Mouse (Mus musculus) megakaryocyte, embryonic 14.5 days (primary cell): ENCODE measurements around the gene 1700017B05Rik.

ENCODE experiments used
- FLI1 ChIP-seq: IDR thresholded peaks from 2 replicates; pipeline ENCODE4 v1.6.1; 2012; ENCODE audit warnings: low read length, inconsistent platforms, mixed read lengths
- GATA1 ChIP-seq: IDR thresholded peaks from 3 replicates; pipeline ENCODE4 v1.6.1; 2012; ENCODE audit warnings: mixed read lengths, low read length, inconsistent platforms, borderline replicate concordance

- TF ChIP-seq GATA1 (no peak), FLI1 (no peak)
These were observed 4.8 kb downstream of the 1700017B05Rik start for GRCm38 (mm10) chr9:57257627-57258026.
